Mouse (Mus musculus) adrenal gland, adult (tissue): ENCODE measurements around the gene Urb1.

ENCODE experiments used
- DNase-seq, 2 experiments: peaks; one replicate each; pipeline ENCODE4 v3.0.0; 2022 to 2023; ENCODE audit warnings: low spot score in 1 of 2; ENCODE audit not compliant: inconsistent age in 2 of 2

Urb1 gene

DNA sequence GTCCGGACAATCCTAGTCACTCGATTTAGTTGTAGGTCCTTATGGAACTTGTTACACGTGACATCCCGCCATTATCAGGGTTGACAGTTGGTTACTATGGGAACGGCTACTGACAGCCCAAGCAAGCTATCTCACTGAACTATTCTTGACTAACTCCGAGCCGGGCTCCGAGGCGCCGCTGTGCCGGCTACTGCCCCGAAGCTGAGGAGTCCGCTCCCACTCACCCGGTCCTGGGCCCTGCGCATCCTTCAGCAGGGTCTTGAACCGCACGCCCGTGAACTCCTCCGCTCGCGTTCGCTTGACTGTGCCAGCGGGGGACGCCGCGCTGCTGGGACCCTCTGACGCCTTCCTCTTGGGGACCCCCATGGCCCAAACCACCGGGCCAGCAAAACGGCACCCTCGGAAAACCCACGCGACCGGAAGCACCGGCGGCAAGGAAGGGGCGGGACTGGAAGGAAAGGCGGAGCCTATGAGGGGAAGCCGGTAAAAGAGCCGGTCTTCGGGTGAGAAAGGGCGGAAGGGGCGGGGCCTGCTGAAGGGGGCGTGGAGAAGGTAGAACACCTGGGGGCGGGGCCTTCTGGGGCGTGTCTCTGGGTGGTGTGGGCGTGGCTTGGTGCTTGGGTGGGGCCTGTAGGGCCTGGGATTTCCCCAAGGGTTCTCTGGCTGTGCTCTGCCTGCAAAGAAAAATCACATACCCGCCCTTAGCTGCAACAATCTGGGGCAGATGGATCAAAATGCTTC, at the start of gene Urb1:
TSS of gene Urb1 (minus strand) at position 439 of the 741 bp plus-strand sequence.
- peak; percentile 99 to 100 for DNase-seq

DNA sequence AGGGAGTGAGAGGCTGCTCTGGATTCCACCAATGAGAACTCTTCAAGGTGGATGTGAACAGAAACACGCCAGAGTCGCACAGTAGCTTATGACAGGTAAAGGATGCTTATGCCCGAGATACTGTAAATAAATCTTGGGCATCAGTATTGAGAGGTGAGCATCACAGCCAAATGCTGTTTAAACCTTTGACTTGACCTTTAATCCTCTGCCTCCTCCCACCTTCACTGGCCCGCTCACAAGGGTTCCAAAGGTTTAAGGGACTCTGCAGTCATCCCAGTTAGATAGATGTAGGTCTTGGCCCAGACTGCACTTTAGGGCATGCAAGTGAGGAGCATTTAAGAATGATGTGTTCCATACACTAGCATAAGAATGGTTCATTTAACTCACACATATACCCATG, 48.0 kb upstream of the Urb1 start:
- no peak for DNase-seq

DNA sequence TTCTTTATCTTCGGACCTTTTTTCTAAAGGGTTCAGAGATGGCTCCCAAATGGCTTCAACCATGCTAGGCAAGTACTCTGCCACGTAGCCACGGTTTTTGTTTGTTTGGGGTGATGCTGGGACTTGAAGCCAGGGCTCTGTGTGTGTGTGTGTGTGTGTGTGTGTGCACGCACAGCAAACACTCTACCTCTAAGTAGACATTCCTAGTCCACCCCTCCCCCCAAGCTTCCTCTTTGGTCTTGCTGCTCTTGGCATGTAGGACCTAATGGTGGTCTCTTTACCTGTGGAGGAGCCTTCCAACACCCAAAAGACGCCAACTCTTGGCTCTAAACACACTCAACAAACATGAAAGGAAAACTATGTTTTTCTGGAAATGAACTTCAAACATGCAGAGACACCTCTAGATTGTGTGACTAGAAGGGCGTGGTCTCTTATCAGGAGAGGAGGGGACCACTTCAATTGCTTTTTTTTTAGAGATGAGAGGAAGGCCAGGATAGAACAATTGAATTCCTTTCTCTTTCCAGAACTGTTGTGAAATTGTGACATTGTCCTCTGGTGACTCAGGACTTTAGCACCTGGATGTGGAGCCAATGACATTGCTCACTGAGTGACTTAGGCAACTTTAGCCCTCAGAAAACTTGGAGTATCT, 46.5 kb upstream of the Urb1 start:
- DNase-seq = peak in 1 of 2 experiments; percentile 41

DNA sequence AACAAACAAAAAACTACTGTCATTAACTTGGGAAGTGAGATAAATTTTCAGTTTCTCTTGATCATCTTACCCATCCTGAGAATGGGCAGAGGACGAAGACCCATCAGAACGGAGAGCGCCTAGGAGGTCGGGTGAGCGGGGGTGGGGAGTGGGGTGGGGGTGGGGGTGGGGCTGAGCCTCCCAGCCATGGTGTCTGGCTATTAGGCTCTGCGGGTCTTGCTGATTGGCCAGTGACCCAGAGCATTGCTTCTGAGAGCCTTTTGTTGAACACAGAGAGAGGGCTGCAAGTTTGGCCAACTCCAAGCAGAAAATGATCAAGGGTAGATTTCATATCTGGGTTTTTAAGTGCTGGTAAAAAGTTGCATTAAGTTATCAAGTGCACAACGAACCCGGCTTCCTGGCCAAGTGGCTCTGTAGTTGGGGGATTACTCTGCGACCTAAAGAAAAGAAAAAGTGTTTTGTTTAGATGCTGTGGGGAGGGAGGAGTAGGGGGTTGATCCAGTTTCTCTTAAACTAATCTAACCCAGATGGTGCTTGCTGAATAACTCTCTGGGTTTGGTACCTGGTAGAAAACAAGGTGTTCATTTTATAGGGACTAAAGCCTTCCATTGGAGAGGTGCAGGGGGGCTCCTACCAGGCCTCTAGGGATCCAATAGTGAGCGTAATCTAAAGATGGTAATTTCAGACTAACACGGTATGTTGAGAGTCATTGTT, 41.6 kb upstream of the Urb1 start:
- DNase-seq = no peak

DNA sequence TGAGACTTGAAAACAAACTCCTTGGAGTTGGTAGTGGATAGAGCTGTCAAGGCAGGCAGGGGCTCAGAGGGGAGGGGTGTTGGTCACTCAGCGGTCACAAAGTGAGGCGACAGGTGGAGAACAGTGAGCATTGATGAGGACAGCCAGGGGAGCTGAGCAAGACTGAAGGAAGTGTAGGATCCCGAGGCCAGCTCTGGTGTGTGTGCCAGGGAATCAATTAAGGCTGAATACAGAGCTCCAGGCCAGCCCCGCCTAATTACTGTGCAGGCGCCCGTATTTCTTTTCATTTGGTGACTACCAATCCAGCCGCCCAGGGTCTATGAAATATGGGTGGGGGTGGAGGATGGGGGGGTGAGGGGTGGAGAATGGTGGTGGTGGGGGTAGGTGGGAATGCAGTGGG, 40.7 kb upstream of the Urb1 start:
- DNase-seq = no peak

DNA sequence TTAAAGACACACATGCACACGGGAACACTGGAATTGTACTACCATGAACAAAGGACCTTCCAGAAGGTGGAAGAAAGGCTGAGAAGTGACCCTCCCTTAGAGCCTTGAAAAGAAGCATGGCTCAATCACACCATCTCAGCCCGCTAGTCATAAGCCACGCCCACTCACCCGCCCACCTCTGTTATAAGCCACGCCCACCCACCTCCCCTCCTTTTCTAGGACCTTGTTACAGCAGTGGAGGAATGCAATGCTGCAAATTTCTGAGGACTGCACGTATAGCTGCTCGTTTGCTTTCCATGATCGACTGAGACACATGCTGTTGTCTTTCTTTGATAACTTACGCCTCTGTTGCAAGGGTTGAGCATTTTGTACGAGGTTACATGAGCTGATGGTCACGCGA, 39.0 kb upstream of the Urb1 start:
- DNase-seq = no peak

DNA sequence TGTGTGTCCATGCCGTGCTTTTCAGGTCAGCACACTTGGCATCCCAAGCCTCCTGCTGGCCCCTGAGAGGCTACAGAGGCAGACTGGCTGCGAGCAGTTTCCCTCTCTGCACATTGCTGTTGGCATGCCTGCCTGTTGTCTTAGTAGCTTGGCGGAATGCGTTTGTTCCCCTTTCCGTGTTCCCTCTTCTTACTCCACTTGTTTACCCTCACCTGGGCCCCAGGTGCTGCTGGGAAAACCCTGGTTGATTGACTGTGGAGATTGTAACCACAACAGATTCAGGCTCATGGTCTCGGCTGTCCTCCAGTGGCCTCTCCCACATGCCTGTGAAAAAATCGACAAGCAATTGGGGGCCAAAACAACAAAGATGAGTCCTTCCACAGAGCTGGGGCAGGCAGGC, 38.5 kb upstream of the Urb1 start:
- no peak for DNase-seq

DNA sequence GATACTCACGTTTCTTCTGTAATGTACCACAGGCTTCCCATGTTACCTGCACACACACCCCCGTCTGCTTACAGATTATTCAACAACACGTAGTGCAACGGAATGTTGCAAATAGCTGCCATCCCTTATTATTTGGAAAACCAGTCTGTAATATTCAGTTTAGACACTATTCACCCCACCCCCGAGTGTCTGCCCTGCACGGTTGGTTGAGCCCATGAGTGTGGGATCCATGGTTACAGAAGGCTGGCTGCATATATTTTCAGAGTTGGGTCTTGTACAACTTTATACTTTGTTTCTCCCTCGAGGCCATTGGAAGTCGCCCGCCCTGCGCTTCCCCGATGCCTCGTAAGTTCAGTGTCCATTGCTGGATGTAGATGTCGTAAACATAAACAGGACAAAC, 35.4 kb upstream of the Urb1 start:
- no peak for DNase-seq

DNA sequence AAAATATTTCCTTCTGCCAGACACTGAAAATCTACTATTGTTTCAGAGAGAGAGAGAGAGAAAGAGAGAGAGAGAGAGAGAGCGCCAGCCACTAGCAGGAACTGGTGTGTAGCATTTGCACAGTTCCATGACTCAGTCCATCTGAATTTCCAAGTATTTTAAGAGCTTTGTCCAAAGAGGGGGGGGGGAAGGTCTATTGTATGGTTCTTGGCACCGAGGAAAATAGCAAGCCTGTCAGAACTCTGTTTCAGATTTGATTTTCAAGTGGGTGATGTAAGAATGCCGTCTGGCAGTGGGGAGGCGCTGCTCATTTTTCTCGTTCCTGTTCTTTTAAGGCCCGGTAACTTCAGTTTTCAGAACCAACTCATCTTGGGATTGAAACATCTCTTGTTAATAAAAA, 34.8 kb upstream of the Urb1 start:
- DNase-seq = no peak

DNA sequence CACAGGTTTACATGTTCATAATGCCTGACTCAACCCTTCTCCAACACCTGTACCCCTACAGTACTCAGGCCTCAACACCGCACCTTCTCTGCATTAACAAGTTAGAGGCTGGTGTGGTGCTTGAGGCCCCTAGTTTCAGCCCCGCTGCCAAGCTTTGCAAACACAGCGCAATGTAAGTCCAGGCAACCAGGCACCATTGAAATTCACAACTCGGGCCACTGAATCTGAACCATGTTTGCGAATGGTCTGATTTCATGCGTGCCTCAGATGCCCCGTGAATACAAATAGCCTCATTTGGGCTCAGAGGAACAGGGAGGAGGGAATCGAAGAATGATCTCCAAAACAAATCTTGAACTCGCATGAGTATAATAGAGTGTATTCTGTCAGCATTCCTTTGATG, 32.0 kb upstream of the Urb1 start:
- DNase-seq = no peak

DNA sequence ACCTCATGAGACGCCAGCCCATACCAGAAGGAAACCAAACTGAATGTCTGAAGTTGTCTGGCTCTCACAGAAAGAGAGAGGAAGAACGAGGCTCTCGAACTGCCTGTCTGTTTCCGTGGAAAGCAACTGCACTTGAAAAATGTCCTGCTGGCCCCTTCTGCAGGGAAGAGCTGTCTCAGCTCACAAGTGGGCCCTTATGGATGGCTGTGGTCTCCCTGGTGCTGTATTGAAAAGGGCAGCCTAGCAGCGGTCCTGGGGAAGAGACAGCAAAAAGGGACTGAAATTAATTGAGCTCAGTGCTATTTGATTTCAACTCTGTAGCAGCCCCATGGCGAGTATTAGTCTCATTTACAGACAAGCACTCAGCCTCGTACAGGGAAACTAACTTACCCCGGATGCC, 27.2 kb upstream of the Urb1 start:
- DNase-seq = no peak

DNA sequence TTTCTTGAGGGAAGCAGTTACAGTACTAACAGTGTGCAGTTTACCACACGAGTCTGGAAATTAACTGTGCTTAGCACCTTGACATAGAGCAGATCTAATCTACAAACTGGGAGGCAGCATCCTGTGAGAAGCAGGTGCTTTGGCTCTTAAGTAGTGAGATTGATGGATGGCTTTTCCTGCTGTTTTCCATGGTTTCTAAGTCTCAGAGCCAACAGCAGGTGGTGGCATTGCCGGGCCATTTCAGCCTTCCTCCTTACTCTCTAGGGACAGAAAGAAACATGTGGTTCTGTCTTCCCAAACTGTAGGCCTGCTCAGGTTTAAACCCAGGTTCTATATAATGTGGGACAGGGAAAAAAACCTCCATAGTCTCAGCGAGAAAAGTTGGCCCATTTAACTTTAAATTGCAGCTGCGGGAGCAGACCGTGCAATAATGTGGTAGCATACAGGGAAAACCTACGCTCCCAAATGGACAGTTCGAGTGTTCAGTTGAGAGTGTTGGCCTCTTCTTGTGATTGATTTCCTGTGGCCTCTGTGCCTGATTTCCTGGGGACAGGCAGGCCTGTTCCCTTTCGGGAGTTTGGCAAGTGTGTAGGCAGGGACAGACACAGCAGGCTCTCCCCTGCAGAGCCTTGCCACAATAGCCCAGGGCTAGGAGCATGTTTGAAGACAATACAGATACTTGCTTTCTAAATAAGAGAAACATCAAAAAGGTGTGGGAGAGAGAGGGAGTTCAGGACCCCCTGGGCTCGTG, 23.0 kb upstream of the Urb1 start:
- DNase-seq = peak in 1 of 2 experiments; percentile 36

DNA sequence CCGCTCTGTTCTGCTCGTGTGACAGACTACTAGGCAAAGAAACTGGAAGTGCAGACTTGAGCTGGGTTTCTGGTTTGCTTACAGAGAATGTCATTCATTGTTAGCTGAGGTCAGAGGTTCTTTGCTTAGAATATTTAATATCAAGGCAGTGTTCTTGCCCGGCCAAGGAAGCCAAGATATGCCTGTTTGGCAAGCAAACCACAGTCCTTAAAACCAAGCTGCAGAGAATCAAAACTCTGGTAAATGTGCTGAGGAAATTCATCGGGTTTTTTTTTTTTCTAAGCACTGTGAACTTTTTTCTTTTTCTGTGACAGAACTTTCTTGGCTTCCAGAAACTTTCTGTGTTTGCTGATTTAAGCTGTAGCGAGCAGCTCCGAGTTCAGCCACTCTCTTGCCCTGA, 22.3 kb upstream of the Urb1 start:
- DNase-seq = peak in 1 of 2 experiments; percentile 21

DNA sequence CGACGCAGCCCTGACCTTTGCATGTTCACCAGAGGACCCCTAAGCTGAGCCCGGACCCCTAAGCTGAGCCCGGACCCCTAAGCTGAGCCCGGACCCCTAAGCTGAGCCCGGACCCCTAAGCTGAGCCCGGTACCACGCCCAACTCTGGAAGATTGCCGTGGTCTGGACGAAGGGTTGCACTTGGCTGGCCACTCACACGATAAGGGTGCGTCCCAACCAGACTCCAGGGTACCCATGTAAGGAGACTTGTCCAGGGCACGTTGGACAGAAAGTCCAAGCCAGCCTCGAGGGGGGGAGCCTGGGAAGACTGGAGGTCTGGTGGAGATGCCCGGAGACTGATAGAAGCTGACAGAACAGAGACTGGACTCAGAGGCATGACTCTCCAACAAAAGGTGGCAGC, 21.5 kb upstream of the Urb1 start:
- DNase-seq = peak; percentile 35 to 48

DNA sequence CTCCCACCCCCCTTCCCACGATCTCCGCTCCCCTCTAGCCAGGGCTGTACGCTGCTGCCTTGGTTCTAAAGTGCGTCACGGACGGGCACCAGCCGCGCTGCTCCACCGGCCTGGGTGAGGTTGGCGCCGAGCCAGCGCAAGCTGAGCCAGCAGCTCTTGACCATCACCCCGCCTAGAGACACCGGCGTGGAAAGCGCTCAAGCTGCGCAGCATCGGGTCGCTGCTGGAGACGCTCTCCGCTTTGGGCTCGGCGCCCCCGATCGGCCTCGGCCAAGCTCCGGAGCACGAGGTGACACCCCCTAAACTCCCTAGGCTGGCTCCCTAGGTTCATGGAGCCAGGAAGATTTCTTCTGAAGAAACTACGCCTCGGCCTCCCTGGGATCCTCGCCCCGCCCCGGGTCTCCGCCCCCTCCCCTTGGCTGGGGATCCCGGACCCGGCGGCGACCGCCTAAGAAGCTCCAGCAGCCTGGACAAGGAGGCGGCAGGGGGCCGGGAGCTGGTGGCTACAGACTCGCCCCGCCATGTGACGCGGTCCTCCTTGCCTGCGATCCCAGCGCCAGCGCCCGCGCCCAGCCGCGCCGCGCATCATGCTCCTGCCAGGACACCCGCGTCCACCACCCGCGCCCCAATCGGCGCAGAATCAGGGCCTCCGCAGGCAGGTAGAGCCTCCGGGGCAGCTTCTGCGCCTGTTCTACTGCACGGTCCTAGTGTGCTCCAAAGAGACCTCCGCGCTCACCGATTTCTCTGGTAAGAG, 20.6 kb upstream of the Urb1 start:
- DNase-seq = peak; percentile 91 to 96

DNA sequence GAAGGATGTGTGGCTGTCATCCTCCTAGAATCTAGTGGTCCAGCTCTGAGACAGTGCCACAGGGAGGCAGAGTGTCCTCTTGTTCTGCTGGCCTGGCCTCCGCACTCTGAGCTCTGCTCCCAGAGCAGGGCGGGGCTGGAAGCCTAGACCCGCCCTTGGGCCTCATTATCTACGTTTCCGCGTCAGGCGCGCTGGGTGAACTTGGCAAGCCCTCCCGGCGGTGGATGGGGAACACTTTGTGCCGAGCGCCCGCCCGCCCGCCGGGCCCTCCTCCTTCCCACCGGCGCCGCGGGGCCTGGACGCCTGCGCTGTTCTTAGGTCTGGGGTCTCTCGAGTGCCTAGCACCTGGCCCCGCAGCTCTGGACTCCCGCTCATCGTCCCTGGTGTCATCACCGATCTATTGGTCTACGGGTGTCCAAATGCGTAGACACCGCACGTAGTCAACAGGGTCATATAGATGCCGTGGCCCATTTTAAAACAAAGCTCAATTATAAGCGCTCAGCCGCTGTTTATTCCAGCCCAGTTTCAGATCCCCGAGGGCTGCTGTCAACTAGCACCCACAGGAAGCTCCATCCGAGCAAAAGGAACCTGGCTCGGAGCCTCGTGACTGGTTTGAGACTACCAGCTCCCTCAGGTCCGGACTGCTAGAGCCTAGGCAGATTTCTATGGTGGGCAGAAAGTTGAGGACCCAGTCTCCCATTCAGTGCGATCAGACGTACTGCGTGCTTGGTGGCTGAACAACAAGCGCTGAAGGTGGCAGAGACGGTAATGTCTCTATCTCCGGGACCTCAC, 19.9 kb upstream of the Urb1 start:
- peak; percentile 96 to 97 for DNase-seq

DNA sequence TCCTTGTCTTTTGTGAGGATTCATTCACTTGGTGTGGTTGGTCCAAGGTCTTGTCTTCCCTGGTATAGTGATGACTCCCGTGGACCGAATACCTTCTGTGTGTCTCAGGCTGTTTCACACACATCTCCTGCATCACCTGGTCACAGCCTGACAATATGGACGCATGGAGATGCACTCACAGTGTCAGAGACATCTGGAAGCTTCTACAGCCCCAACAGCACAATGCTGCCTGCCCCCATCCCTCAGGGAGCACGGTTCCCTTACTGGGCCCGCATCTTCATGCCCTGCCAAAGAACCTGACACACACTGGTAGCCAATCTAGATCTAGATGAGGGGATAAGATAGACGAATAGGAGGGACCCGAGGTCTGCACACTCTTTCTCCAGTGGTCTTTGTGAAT, 18.9 kb upstream of the Urb1 start:
- peak in 1 of 2 experiments; percentile 42 for DNase-seq

DNA sequence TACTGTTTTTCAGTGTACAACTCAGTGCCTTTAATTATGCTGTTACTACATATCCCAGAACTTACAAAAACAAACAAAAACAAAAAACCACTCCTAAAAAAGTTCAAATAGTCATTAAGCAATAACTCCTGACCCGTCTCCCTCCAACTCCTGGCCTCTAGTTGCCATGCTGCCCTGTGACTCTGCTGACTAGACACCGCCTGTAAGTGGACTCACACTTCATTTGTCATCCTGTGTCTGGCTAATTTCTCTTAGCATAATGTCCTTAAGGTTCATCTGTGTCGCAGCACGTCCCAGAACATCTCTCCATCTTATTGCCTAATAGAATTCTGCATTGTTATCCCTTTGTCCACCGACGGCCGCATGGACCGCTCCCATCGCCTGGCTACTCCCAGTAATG, 17.3 kb upstream of the Urb1 start:
- peak in 1 of 2 experiments; percentile 26 for DNase-seq

DNA sequence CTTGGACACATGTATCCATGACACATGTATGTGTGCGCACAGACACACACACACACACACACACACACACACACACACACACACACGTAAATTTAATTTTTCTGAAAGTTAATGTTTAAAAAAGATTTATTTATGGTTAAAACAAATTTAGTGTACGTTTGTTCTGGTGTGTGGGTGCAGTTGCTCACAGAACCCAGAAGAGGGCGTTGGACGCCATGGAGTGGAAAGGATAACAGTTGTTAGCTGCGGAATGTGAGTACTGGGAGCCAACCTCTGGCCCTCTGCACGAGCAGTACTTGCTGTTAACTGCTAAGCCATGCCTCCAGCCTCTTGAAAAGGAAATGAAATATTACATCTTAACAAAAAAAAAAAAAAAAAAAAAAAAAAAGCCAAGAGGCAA, 16.2 kb upstream of the Urb1 start, which contains the start of gene Eva1c:
TSS of gene Eva1c (plus strand) at position 263 of the 400 bp plus-strand sequence.
- no peak for DNase-seq

DNA sequence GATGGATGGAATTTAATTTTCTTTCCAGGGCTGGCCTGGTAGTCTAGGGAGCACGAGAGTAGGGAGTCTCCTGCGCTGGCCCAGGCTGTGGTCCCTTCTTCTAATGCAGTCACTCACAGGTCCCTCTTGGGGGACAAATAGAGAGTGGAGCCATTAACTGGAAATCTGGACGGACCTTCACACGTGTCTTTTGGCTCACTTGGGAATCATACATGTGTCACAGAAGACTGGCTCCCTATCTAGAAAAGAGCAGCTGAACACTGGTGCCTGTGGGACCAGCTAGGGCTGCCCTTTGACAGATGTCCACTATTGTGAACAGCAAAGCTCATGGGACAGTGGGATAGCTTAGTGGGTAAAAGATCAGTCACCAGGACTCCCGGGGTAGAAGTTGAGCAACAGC, 15.8 kb upstream of the Urb1 start:
- DNase-seq = no peak
